Mouse (Mus musculus) skeletal muscle tissue, adult 2 months (tissue): ENCODE data around the gene Oxct2a.

Source experiments
- DNase-seq: peaks from one replicate; pipeline ENCODE4 v3.0.0-alpha.2; 2012; ENCODE audit warnings: low read depth, low spot score

Gene Oxct2a

GRCm38 (mm10) chr4:123280117-123280516 is 43.3 kb downstream of the Oxct2a start:
- DNase-seq: no peak
